Mouse (Mus musculus): Measurements from ENCODE around the gene Dand5. TPM values are rescaled to one million over a fixed set of nuclear protein-coding genes. Genes with fewer than 3 reads are reported as not detected.

The Dand5 gene
- 1 to 10 TPM; 3.3 to 4.2 TPM for polyA plus RNA-seq (2017; shearing (Covaris generic))

GRCm38 (mm10) chr8:84822723-84823122 is at the start of gene Dand5:
Gene Dand5, minus strand, starts transcription at chr8:84822823.

DNA sequence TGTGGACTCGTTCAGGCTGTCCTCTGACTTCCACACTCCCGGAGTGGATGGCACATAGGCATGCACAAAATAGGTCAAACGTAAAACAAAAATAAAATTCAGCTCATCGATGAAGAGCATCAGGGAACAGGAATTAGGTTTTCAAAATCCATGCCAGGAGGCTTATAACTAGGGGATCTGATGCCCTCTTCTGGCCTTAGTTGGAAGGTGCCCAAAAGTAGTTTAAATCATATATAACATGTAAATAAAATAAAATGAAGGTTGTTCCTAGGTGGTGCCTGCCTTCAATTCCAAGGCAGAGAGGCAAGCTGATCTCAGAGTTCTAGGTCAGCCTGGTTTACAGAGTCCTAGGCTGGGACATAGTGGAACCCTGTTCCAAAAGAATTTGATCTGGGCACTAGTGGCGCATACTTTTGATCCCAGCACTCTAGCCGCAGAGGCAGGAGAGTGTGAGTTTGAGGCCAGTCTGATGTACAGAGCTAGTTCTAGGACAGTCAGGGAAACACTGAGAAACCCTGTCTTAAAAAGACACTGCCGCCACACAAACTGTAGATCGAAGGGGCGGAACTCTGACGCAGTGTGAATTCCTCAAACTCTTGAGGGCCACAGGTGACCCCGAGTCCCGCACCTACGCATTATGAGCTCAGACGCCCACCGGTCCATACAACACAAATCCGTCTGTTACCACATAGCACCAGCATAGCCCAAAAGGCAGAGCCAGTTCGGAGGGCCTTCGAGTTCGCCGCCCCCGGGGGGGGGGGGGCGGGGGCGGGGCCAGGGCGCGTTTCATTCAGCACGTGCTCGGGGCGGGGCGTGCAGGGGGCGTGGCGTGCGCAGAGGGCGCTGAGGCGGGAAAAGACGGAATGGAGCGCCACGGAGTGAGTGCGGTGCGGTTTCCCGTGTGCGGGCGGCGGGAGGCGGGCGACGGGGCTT is 49.0 kb upstream of the Dand5 start, which contains the start of gene Syce2:
Gene Syce2, plus strand, starts transcription at position 736 of the 933 bp plus-strand sequence.

DNA sequence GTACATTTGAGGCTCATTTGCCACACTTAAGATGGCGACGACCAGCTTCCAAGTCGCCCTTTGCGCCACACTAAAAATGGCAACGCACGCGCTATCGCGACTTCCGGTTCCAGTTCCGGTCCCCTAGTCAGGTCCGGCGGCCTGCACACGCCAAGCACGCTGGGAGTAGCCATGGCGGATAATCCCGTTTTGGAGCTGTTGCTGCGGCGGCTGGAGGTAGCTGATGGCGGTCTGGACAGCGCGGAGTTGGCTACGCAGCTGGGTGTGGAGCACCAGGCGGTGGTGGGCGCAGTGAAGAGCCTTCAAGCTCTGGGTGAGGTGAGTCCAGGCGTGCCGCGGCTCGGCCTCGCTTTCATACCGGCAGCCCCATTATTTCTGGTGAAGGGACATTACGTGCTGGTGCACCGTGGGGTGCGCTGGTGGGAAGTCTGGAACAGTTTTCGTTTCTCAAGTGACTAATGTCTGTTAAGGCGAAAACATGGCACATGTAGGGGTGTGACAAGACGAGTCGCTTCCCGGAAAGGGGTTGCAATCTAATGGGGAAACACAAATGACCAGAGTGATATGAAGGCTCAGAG is 34.3 kb upstream of the Dand5 start, which contains the start of gene Farsa:
Gene Farsa, plus strand, starts transcription at position 126 of the 578 bp plus-strand sequence.

DNA sequence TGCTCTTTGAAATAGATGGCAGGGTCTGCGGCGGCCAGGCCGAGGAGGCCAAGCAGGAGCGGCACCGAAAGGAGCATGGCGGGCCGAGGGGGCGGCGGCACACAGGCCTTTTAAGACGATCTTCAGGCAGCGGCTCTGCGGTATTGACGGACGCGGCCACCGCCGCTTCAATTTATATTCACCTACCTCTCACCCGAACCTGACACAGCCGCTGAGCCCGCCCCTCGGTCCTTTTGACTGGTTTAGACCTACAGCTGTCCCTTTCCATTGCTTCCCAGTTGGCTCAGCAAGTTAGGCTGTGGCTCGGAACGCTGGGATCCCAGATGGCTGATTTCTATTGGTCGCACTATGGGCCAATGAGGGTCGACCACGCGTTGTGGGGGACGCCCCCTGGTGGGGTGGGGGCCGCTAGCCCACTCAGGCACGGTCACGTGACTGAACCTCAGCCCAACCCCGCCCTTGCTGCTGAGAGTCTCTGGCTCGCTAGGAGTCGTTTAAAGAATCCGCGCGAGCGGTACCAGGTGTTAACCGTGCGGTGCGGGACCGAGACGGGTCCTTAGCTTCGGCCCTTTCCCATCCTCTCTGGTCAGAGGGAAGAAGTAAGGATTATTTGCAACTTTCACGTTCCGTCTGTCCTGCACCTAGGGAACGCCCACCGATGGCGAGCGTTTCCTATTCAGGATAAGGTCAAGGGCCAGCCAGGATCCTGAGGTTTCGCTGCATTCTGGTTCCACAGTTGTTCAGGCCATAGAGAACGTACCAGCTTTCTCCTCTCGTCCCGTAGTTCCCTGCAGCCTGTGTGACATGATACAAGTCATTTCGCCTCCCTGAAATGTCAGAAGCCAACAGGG is 24.3 kb upstream of the Dand5 start, which contains the start of gene Calr:
Gene Calr, minus strand, starts transcription at position 213 of the 851 bp plus-strand sequence.

DNA sequence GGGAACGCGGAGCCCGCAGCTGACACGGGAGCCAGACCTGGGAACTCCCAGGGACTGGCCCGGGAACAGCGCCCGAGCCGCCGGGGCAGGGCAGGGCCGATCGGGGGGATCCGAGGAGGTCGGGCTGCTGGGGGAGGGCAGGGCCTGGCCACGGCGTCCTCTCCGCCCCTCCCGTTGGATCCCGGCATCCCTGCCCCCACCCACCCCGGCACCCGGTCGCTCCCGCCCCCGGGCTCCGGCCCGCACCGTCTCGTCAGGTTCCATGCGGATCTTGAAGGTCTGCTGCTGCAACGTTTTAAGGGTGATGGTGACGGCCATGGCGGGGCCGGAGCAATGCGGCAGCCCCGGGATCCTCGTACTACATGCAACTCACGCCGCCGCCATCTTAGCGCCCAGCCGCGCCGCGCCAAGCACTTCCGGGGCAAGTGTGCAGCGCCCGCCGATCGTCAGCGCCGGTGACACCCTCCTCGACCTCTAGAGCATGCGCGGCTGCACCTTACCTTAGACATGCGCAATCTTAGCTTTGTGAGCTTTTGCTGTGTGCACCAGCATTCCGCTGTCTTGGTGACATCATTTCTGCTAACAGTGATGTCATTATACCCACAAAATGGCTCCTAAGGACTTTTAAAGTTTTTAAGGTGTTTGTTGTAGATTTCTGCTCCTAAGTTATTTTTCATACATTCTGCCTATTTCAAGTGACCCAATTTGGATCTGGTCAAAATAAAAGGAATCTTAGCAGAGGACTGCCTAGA is 17.8 kb upstream of the Dand5 start, which contains the start of gene Rad23a:
Gene Rad23a, minus strand, starts transcription at position 418 of the 752 bp plus-strand sequence.

DNA sequence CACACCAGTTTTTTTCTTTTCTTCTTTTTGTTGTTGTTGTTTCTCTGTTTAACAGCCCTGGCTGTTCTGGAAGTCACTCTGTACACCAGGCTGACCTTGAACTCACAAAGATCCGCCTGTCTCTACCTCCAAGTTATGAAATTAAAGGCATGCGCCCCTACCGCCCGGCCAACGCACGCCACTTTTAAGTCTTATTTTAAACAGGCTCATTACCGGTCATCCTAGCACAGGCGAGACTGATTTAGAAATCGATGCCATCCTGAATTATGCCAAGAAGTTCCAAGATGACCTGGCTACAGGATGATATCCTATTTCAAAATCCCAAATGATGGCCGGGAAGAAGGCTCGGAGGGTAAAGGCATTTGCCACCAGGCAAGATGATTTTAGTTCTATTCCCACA is 8.9 kb upstream of the Dand5 start, which contains the start of gene Gadd45gip1:
Gene Gadd45gip1, plus strand, starts transcription at position 33 of the 400 bp plus-strand sequence.

DNA sequence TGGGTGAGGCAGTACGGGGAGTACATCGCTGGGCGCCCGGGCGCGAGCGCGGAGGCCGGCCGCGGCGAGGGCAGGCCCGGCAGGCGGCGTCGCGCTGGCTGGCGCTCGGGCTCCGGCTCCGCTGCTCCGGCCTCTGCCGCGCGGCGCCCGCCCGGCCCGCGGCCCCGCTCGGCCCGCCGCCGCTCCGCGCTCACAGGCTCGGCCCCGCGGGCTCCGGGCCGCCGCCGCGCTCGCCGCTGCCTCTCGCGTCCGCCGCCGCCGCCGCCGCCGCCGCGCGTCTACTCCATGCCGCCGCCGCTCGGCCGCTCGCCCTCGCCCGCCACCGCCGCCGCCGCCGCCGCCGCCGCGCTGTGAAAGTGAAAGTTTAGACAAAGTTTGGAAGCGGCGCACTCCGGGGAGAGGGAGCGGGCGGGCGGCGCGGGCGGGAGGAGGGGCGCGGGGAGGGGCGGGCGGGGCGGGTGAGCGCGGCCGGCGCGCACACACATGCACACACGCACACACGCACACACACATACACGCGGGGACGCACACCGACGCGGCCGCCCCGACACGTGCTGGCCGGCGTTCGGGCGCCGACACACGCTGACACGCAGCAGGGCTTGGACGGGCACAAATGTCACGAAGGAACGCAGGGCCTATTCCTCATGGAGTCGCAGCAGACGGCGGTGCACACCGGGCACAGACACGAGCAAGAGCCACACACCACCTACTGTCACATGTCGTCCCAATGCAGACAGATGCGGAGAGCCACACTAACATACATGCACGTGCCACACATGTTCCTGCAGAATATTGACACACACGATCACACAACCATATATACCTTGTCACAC is 22.4 kb downstream of the Dand5 start, which contains the start of gene Nfix:
Gene Nfix, minus strand, starts transcription at position 346 of the 833 bp plus-strand sequence.

Other genes with a start within 250 kb of the Dand5 start
- gene Ier2, start 160.0 kb downstream of the Dand5 start, polyA plus RNA-seq (2017; shearing (Covaris generic)), result 100 to 1,000 TPM; 188 to 241 TPM
- 10 to 100 TPM; 38.1 to 54.2 TPM for gene Trmt1, start 136.5 kb downstream of the Dand5 start, polyA plus RNA-seq (2017; shearing (Covaris generic))
- 10 to 100 TPM; 10.7 to 21.4 TPM for gene Nacc1, start 135.0 kb downstream of the Dand5 start, polyA plus RNA-seq (2017; shearing (Covaris generic))
- gene Lyl1, start 121.4 kb downstream of the Dand5 start, polyA plus RNA-seq (2017; shearing (Covaris generic)), result under 1 TPM; 0.41 to 0.57 TPM
- gene G430095P16Rik, start 99.8 kb downstream of the Dand5 start, polyA plus RNA-seq (2017; shearing (Covaris generic)), result 10 to 100 TPM; 23.8 to 35.4 TPM
- 10 to 100 TPM in 1 of 2 experiments, 1 to 10 TPM in 1; 4.1 to 12.3 TPM for gene Nfix, start 22.5 kb downstream of the Dand5 start, polyA plus RNA-seq (2017; shearing (Covaris generic))
- 10 to 100 TPM; 29.7 to 37.9 TPM for gene Gadd45gip1, start 8.7 kb upstream of the Dand5 start, polyA plus RNA-seq (2017; shearing (Covaris generic))
- gene Rad23a, start 17.8 kb upstream of the Dand5 start, polyA plus RNA-seq (2017; shearing (Covaris generic)), result 100 to 1,000 TPM; 159 to 183 TPM
- gene Calr, start 24.1 kb upstream of the Dand5 start, polyA plus RNA-seq (2017; shearing (Covaris generic)), result 100 to 1,000 TPM; 378 to 630 TPM
- gene Farsa, start 34.2 kb upstream of the Dand5 start, polyA plus RNA-seq (2017; shearing (Covaris generic)), result 10 to 100 TPM; 78.3 to 79.8 TPM
- gene Syce2, start 49.3 kb upstream of the Dand5 start, polyA plus RNA-seq (2017; shearing (Covaris generic)), result 10 to 100 TPM in 1 of 2 experiments, 1 to 10 TPM in 1; 9.1 to 16.8 TPM
- gene Gcdh, start 71.1 kb upstream of the Dand5 start, polyA plus RNA-seq (2017; shearing (Covaris generic)), result 10 to 100 TPM; 22.2 to 31.5 TPM
- 1 to 10 TPM; 1.3 to 3.6 TPM for gene Klf1, start 79.1 kb upstream of the Dand5 start, polyA plus RNA-seq (2017; shearing (Covaris generic))
- gene Dnase2a, start 85.7 kb upstream of the Dand5 start, polyA plus RNA-seq (2017; shearing (Covaris generic)), result 10 to 100 TPM in 1 of 2 experiments, 1 to 10 TPM in 1; 6.1 to 11.9 TPM
- gene Mast1, start 114.5 kb upstream of the Dand5 start, polyA plus RNA-seq (2017; shearing (Covaris generic)), result 1 to 10 TPM in 1 of 2 experiments, under 1 TPM in 1; 0.62 to 1.2 TPM
- under 1 TPM in 1 of 2 experiments, not detected in 1; 0.21 TPM for gene Rtbdn, start 124.2 kb upstream of the Dand5 start, polyA plus RNA-seq (2017; shearing (Covaris generic))
- gene Gm49661, start 146.6 kb upstream of the Dand5 start, polyA plus RNA-seq (2017; shearing (Covaris generic)), result not detected
- 100 to 1,000 TPM; 205 to 213 TPM for gene Prdx2, start 146.8 kb upstream of the Dand5 start, polyA plus RNA-seq (2017; shearing (Covaris generic))
- 10 to 100 TPM; 80.7 to 89.0 TPM for gene Rnaseh2a, start 146.9 kb upstream of the Dand5 start, polyA plus RNA-seq (2017; shearing (Covaris generic))
- 100 to 1,000 TPM; 294 to 399 TPM for gene Junb, start 155.9 kb upstream of the Dand5 start, polyA plus RNA-seq (2017; shearing (Covaris generic))
- gene Hook2, start 167.8 kb upstream of the Dand5 start, polyA plus RNA-seq (2017; shearing (Covaris generic)), result 10 to 100 TPM in 1 of 2 experiments, 1 to 10 TPM in 1; 9.5 to 11.1 TPM
- not detected for gene Best2, start 191.7 kb upstream of the Dand5 start, polyA plus RNA-seq (2017; shearing (Covaris generic))
- gene Asna1, start 202.5 kb upstream of the Dand5 start, polyA plus RNA-seq (2017; shearing (Covaris generic)), result 10 to 100 TPM; 53.6 to 65.3 TPM
- gene Trir, start 204.0 kb upstream of the Dand5 start, polyA plus RNA-seq (2017; shearing (Covaris generic)), result 100 to 1,000 TPM; 248 to 252 TPM
- gene Tnpo2, start 214.1 kb upstream of the Dand5 start, polyA plus RNA-seq (2017; shearing (Covaris generic)), result 10 to 100 TPM; 20.7 to 25.3 TPM
- 1 to 10 TPM; 4.5 to 7.0 TPM for gene Fbxw9, start 237.2 kb upstream of the Dand5 start, polyA plus RNA-seq (2017; shearing (Covaris generic))
- 1 to 10 TPM; 1.5 to 2.8 TPM for gene Gm5741, start 245.2 kb upstream of the Dand5 start, polyA plus RNA-seq (2017; shearing (Covaris generic))
- gene Dhps, start 248.9 kb upstream of the Dand5 start, polyA plus RNA-seq (2017; shearing (Covaris generic)), result 100 to 1,000 TPM in 1 of 2 experiments, 10 to 100 TPM in 1; 77.6 to 102 TPM